Mouse (Mus musculus): ENCODE measurements around the gene Bora. TPM values are rescaled to one million over a fixed set of nuclear protein-coding genes. Genes with fewer than 3 reads are reported as not detected.
A peak's percentile ranks its signal among the peaks of the same experiment; 100 is the strongest.
"Not testable (repeated sequence)": the region's sequence is repeated elsewhere in the genome, so short reads cannot be mapped to it uniquely, and the experiment has no call there.

Bora gene
- polyA plus RNA-seq, 1 experiment from 2014 or later, result 15.4 TPM

DNA sequence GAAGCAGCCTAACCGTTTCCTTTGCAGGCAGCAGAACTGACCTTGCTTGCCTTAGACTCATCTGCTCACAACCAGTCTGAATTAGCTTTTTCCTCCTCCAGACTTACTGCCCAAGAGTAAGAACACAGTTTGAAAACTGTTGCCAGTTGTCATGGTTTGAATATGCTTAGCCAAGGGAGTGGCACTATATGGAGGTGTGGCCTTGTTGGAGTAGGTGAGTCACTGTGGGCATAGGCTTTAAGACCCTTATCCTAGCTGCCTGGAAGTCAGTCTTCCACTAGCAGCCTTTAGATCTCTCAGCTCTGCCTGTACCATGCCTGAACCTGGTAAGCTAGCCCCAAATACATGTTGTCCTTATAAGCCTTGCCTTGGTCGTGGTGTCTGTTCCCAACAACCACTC, 8.3 kb upstream of the Bora start:
- Histone ChIP-seq H3K27ac (replicated peaks) (no peak overlapping the region), H3K9ac (no peak overlapping the region), H3K4me3 (no peak overlapping the region), H3K4me1 (replicated peaks) (0 out of 2 replicates have a peak, but pooled peaks cover 7% of the 10 kb centered on the region), H3K27me3 (no peaks in the 10 kb centered on the region), H3K4me2 (no peak overlapping the region), H3K9me3 (no peaks in the 10 kb centered on the region), H3K36me3 (peaks cover 15% of the 10 kb centered on the region)
- ATAC-seq (ENCODE audit: low FRiP score, low read depth), result no peak
- 82% methylated on average over 2 of the region's 2 CpGs for WGBS

DNA sequence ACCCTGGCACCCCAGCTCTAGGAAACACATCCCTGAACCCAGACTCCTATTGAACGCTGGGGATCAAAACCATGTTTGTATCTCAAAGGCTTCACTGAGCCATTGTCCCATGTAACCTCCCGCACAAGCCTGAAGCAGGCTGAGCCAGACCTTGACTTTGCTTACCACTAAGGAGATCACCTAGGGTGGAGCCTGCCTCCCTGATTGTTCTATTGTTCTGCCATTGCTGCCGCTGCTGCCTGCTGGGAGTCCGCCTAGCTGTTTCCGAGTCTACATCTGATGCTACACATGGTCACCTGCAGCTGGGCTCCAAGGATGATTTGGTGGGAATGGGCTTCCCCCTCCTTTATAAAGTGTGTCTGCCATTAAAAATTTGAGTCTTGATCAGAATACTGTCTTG, 6.7 kb upstream of the Bora start:
- not testable (repeated sequence) for H3K9ac ChIP-seq
- 53% methylated on average over 5 of the region's 5 CpGs for WGBS

DNA sequence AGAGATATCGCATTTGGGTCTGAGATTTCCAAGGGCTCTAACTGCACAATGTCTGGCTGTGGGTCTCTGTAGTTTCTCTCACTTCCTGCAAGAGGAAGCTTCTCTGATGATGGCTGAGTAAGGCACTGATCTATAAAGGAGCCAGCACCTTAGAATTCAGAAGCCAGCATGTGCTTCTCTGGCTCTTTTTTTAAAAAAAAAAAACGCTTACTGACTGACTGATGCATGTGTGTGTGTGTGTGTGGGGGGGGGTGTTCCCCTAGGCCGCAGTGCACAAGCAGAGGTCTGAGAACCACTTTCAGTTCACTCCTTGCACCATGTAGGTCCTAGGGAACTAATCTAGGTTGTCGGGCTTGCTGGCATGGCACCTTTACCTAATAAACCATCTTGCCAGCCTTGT, 4.6 kb upstream of the Bora start:
- WGBS, result 75% methylated on average over 4 of the region's 4 CpGs
- Histone ChIP-seq H3K27me3 (no peaks in the 10 kb centered on the region), H3K36me3 (0 out of 2 replicates have a peak, but pooled peaks cover 6% of the 10 kb centered on the region)

More for the DNA sequence above, 6.7 kb upstream of the Bora start:
- H3K36me3 ChIP-seq, result peaks cover 11% of the 10 kb centered on the region
- H3K27ac ChIP-seq (replicated peaks); H3K27me3 ChIP-seq; ATAC-seq (ENCODE audit: low FRiP score, low read depth); H3K4me3 ChIP-seq; H3K9me3 ChIP-seq; H3K4me2 ChIP-seq: not testable (repeated sequence)
- peaks cover 16% of the 10 kb centered on the region for H3K4me1 ChIP-seq (replicated peaks)

DNA sequence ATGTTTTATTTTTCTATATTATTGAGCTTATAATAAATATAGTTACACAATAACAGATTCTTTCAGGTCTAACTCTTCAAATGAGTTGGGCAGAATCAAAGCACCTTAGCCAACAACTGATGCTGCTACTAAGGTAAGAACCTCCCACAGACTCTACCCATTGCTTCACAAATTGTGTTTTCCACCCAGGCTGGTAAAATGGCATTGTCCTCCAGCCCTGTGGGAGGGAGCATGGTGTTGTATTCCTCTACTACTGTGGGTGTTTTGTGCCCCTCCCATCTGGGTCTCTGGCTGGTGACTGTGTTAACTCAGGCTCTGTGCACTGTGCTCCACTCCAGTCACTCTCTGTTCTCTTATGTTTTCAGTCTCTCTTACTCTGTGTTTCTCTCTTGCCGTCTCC, 2.5 kb upstream of the Bora start:
- Histone ChIP-seq H3K27me3 (no peaks in the 10 kb centered on the region), H3K9ac (0 out of 2 replicates have a peak overlapping the region, but pooled peaks have one; percentile 1), H3K4me3 (peak overlapping the region; percentile 90; the same call in 1 of the 2 replicates), H3K4me1 (replicated peaks) (peaks cover 28% of the 10 kb centered on the region), H3K36me3 (0 out of 2 replicates have a peak, but pooled peaks cover 6% of the 10 kb centered on the region), H3K9me3 (no peaks in the 10 kb centered on the region), H3K27ac (replicated peaks) (no peak overlapping the region), H3K4me2 (peak overlapping the region; percentile 70)
- WGBS, result 35% methylated on average over 1 of the region's 1 CpGs
- no peak for ATAC-seq (ENCODE audit: low FRiP score, low read depth)

More for the DNA sequence above, 4.6 kb upstream of the Bora start:
- no peak overlapping the region for H3K4me2 ChIP-seq
- H3K9ac ChIP-seq, result no peak overlapping the region
- H3K4me3 ChIP-seq, result no peak overlapping the region
- H3K27ac ChIP-seq (replicated peaks), result no peak overlapping the region
- ATAC-seq (ENCODE audit: low FRiP score, low read depth), result no peak
- no peaks in the 10 kb centered on the region for H3K9me3 ChIP-seq
- H3K4me1 ChIP-seq (replicated peaks), result peaks cover 25% of the 10 kb centered on the region

GRCm38 (mm10) chr14:99044096-99044495, 1.9 kb upstream of the Bora start:
- H3K4me2 ChIP-seq, result peak overlapping the region; percentile 70
- H3K36me3 ChIP-seq, result 0 out of 2 replicates have a peak, but pooled peaks cover 3% of the 10 kb centered on the region
- no peaks in the 10 kb centered on the region for H3K9me3 ChIP-seq
- H3K4me3 ChIP-seq, result peak overlapping the region; percentile 90; the same call in 1 of the 2 replicates
- H3K9ac ChIP-seq, result 0 out of 2 replicates have a peak overlapping the region, but pooled peaks have one; percentile 34
- H3K27ac ChIP-seq (replicated peaks), result no peak overlapping the region
- ATAC-seq (ENCODE audit: low FRiP score, low read depth), result no peak
- no peaks in the 10 kb centered on the region for H3K27me3 ChIP-seq
- H3K4me1 ChIP-seq (replicated peaks), result peaks cover 28% of the 10 kb centered on the region
- WGBS, result 28% methylated on average over 10 of the region's 10 CpGs

- Histone ChIP-seq H3K27ac (replicated peaks) (no peak overlapping the region), H3K9ac (peak overlapping the region; percentile 93), H3K9me3 (no peaks in the 10 kb centered on the region), H3K4me2 (peak overlapping the region; percentile 70), H3K4me1 (replicated peaks) (peaks cover 28% of the 10 kb centered on the region), H3K36me3 (0 out of 2 replicates have a peak, but pooled peaks cover 3% of the 10 kb centered on the region), H3K27me3 (no peaks in the 10 kb centered on the region), H3K4me3 (peak overlapping the region; percentile 90)
- 4% methylated on average over 5 of the region's 5 CpGs for WGBS
- ATAC-seq (ENCODE audit: low FRiP score, low read depth), result no peak
Observed at GRCm38 (mm10) chr14:99044718-99045117, 1.3 kb upstream of the Bora start.

GRCm38 (mm10) chr14:99045378-99046030, 518 bp upstream of the Bora start:
- Histone ChIP-seq H3K4me1 (replicated peaks) (peaks cover 28% of the 10 kb centered on the region), H3K9ac (peak overlapping the region; percentile 93), H3K4me2 (peak overlapping the region; percentile 70), H3K27me3 (no peaks in the 10 kb centered on the region), H3K4me3 (peak overlapping the region; percentile 90), H3K36me3 (no peaks in the 10 kb centered on the region), H3K27ac (replicated peaks) (peak overlapping the region; percentile 81), H3K9me3 (no peaks in the 10 kb centered on the region)
- WGBS, result under 1% methylated on average over 69 of the region's 70 CpGs
- ATAC-seq (ENCODE audit: low FRiP score, low read depth), result no peak

- Histone ChIP-seq H3K4me1 (replicated peaks) (peaks cover 21% of the 10 kb centered on the region), H3K9ac (peak overlapping the region; percentile 93), H3K36me3 (no peaks in the 10 kb centered on the region), H3K9me3 (no peaks in the 10 kb centered on the region), H3K4me2 (peak overlapping the region; percentile 70), H3K4me3 (peak overlapping the region; percentile 90), H3K27ac (replicated peaks) (no peak overlapping the region), H3K27me3 (no peaks in the 10 kb centered on the region)
- WGBS, result under 1% methylated on average over 15 of the region's 15 CpGs
- peak; percentile 21; the same call in 1 of the 2 replicates for ATAC-seq (ENCODE audit: low FRiP score, low read depth)
Observed at GRCm38 (mm10) chr14:99046782-99047181, 760 bp downstream of the Bora start.

- no peaks in the 10 kb centered on the region for H3K9me3 ChIP-seq
- H3K4me1 ChIP-seq (replicated peaks), result no peaks in the 10 kb centered on the region
- H3K9ac ChIP-seq, result no peak overlapping the region
- 0 out of 2 replicates have a peak, but pooled peaks have one; percentile 30 for ATAC-seq (ENCODE audit: low FRiP score, low read depth)
- no peaks in the 10 kb centered on the region for H3K36me3 ChIP-seq
- no peak overlapping the region for H3K4me2 ChIP-seq
- H3K4me3 ChIP-seq, result no peak overlapping the region
- 85% methylated on average over 7 of the region's 7 CpGs for whole genome bisulfite sequencing
- no peaks in the 10 kb centered on the region for H3K27me3 ChIP-seq
- H3K27ac ChIP-seq (replicated peaks), result no peak overlapping the region
Observed at GRCm38 (mm10) chr14:99058959-99059586, 13.1 kb downstream of the Bora start.

DNA sequence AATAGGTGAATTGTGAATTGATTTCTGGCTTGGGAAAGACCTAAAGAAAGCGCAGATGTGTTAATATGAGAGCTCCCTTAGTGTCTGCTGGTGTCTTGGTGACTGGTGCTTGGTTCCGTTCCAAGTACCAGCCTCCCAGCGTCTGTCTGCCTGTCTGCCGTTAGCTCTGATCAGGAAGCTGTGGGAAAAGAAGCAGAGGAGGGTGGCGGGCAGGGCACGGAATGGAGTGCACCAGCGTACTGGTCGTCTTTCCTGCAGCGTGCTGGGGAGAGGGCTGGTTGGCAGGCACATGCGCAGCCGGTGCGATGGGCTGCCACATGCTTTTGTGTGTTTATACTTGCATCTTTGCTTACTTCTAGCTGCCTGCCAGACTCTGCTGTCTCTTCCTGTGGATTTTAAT, 14.6 kb downstream of the Bora start:
- 90% methylated on average over 12 of the region's 12 CpGs for WGBS
- no peak overlapping the region for H3K27ac ChIP-seq (replicated peaks)
- no peak for ATAC-seq (ENCODE audit: low FRiP score, low read depth)
- H3K4me3 ChIP-seq, result no peak overlapping the region
- no peaks in the 10 kb centered on the region for H3K9me3 ChIP-seq
- no peaks in the 10 kb centered on the region for H3K36me3 ChIP-seq
- H3K27me3 ChIP-seq, result no peaks in the 10 kb centered on the region
- no peak overlapping the region for H3K9ac ChIP-seq
- H3K4me1 ChIP-seq (replicated peaks), result no peaks in the 10 kb centered on the region
- no peak overlapping the region for H3K4me2 ChIP-seq

GRCm38 (mm10) chr14:99063091-99063490, 17.1 kb downstream of the Bora start:
- Histone ChIP-seq H3K36me3 (no peaks in the 10 kb centered on the region), H3K9ac (no peak overlapping the region), H3K9me3 (no peaks in the 10 kb centered on the region), H3K27me3 (no peaks in the 10 kb centered on the region), H3K4me2 (no peak overlapping the region), H3K4me1 (replicated peaks) (no peaks in the 10 kb centered on the region), H3K27ac (replicated peaks) (no peak overlapping the region), H3K4me3 (no peak overlapping the region)
- WGBS, result 97% methylated on average over 2 of the region's 2 CpGs
- ATAC-seq (ENCODE audit: low FRiP score, low read depth), result no peak

DNA sequence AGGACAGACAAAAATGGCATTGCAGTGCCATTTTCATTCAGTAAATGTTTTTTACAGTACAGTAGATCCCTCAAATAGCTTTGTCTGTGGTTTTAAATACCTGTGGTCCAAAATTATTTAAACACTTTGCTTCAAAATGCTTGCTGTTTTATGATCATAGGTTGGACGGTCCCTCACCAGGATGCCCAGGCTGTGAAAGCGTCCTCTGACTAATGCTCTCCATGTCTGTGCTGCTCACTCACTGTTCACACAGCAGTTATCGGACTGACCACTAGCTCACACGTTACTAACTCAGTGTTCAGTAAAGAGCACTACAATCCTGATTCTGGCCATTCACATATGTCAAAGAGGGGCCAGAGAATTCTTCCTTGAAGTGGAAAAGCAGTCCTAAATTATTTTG, 25.1 kb downstream of the Bora start:
- H3K9ac ChIP-seq, result no peak overlapping the region

More for the DNA sequence above, 25.1 kb downstream of the Bora start:
- no peak overlapping the region for H3K4me3 ChIP-seq
- no peak overlapping the region for H3K27ac ChIP-seq (replicated peaks)
- no peaks in the 10 kb centered on the region for H3K27me3 ChIP-seq
- no peaks in the 10 kb centered on the region for H3K4me1 ChIP-seq (replicated peaks)
- no peak overlapping the region for H3K4me2 ChIP-seq
- peaks cover 7% of the 10 kb centered on the region for H3K36me3 ChIP-seq
- ATAC-seq (ENCODE audit: low FRiP score, low read depth), result no peak
- WGBS, result 90% methylated on average over 4 of the region's 4 CpGs
- H3K9me3 ChIP-seq, result no peaks in the 10 kb centered on the region
